Mouse (Mus musculus) forebrain, embryonic 11.5 days (tissue): Measurements from ENCODE around the gene Gm45713. TPM values are rescaled to one million over a fixed set of nuclear protein-coding genes. Genes with fewer than 3 reads are reported as not detected.

Source experiments
- ATAC-seq: fragments of 200-750 bp; cut with Nextera tagmentation; replicated peaks from 2 replicates; pipeline ENCODE4 v1.8.0; 2017; ENCODE audit warnings: moderate TSS enrichment; ENCODE audit not compliant: low FRiP score
- DNase-seq: peaks from one replicate; pipeline ENCODE4 v3.0.0-alpha.2; 2017; ENCODE audit warnings: low spot score
- H3K27ac ChIP-seq: fragments of 300-500 bp; sonication (generic); 2 replicates; pipeline ENCODE4 v1.5.1; 2014; ENCODE audit warnings: low read depth, low read length
- H3K27me3 ChIP-seq: fragments of 300-500 bp; sonication (generic); 2 replicates; pipeline ENCODE4 v1.6.1; 2014; ENCODE audit warnings: mild to moderate bottlenecking, low read length, mixed read lengths; ENCODE audit not compliant: control insufficient read depth, insufficient read depth
- H3K36me3 ChIP-seq: fragments of 300-500 bp; sonication (generic); 2 replicates; pipeline ENCODE4 v1.6.1; 2014; ENCODE audit warnings: mild to moderate bottlenecking, low read length, moderate library complexity, mixed read lengths; ENCODE audit not compliant: control insufficient read depth, insufficient read depth
- H3K4me1 ChIP-seq: fragments of 300-500 bp; sonication (generic); replicated peaks from 2 replicates; pipeline ENCODE4 v1.6.1; 2014; ENCODE audit warnings: low read length, mixed read lengths; ENCODE audit not compliant: control insufficient read depth, insufficient read depth
- H3K4me2 ChIP-seq: fragments of 300-500 bp; sonication (generic); 2 replicates; pipeline ENCODE4 v1.6.1; 2014; ENCODE audit warnings: low read depth, mild to moderate bottlenecking, low read length, moderate library complexity, mixed read lengths; ENCODE audit not compliant: severe bottlenecking
- H3K4me3 ChIP-seq: fragments of 300-500 bp; sonication (generic); 2 replicates; pipeline ENCODE4 v1.5.1; 2014; ENCODE audit warnings: low read depth, low read length
- H3K9ac ChIP-seq: fragments of 300-500 bp; sonication (generic); 2 replicates; pipeline ENCODE4 v1.6.1; 2014; ENCODE audit warnings: low read length
- H3K9me3 ChIP-seq: fragments of 300-500 bp; sonication (generic); 2 replicates; pipeline ENCODE4 v1.6.1; 2016; ENCODE audit warnings: low read length, mixed read lengths; ENCODE audit not compliant: control insufficient read depth
- WGBS: fragments of 180-500 bp; shearing (Covaris S2); extraction: QIAGEN DNeasy Blood & Tissue Kit; methylation state at CpG from one replicate; pipeline ENCODE4 v1.1.7; 2014; 5-methylcytosine and 5-hydroxymethylcytosine counted together
- polyA plus RNA-seq: library from polyadenylated mRNA; unstranded; fragments of >200 nt; fragmentation: Nextera tagmentation; extraction: Ambion mirVana; gene quantifications from 2 replicates; pipeline ENCODE4 v1.2.1, GENCODE M21; 2014

Gm45713 gene
- polyA plus RNA-seq, 1 experiment from 2014 or later: 0.55 TPM

DNA sequence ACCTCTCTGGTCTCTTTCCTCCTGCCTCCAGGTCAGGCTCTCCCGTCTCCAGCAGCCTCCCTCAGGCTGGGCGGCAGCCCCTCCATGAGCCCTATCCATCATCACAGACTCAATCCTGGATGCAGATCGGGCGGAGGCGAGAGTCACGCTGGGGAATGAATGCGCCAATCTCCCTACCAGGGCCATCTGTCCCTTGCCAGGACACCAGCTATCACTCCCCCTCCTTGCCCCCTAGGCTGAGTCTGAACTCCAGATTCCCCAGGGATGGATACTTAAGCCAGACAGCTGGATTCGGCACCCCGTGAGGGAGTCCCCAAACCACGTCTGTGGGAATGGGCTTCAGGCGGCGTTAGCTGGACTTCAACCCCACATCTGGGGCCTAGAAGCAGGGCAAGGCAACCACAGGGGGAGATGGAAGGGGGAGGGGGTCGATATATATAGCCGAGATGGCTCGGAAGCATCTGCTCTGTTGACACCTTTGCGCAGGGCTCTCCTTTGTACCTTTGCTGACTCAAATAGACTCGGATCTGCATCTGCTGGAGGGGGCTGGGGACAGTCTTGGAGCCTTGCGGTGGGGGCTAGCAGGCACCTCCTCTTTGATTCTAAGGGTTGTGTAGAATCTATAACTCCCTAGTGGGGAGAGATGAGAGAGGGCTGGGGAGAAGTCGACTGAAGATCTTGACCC lies 31.9 kb upstream of the Gm45713 start:
- Histone ChIP-seq H3K4me2 (no peak overlapping the region), H3K4me3 (no peak overlapping the region), H3K9ac (no peak overlapping the region), H3K9me3 (peaks cover 7% of the 10 kb centered on the region), H3K27me3 (peaks cover 68% of the 10 kb centered on the region), H3K36me3 (no peaks in the 10 kb centered on the region), H3K27ac (no peak overlapping the region), H3K4me1 (peaks cover 4% of the 10 kb centered on the region; the same call in 1 of the 2 replicates)
- 3% methylated on average over 19 of the region's 19 CpGs for WGBS
- DNase-seq (no peak), ATAC-seq (no peak)

- Histone ChIP-seq H3K9me3 (peaks cover 7% of the 10 kb centered on the region), H3K4me2 (no peak overlapping the region), H3K27ac (0 out of 2 replicates have a peak overlapping the region, but pooled peaks have one; percentile 12), H3K36me3 (no peaks in the 10 kb centered on the region), H3K9ac (no peak overlapping the region), H3K4me3 (no peak overlapping the region), H3K27me3 (peaks cover 72% of the 10 kb centered on the region), H3K4me1 (peaks cover 4% of the 10 kb centered on the region; the same call in 1 of the 2 replicates)
- DNase-seq (no peak), ATAC-seq (no peak)
- WGBS: 25% methylated on average over 10 of the region's 10 CpGs
Observed at GRCm38 (mm10) chr7:45166950-45167401, 30.9 kb upstream of the Gm45713 start.

DNA sequence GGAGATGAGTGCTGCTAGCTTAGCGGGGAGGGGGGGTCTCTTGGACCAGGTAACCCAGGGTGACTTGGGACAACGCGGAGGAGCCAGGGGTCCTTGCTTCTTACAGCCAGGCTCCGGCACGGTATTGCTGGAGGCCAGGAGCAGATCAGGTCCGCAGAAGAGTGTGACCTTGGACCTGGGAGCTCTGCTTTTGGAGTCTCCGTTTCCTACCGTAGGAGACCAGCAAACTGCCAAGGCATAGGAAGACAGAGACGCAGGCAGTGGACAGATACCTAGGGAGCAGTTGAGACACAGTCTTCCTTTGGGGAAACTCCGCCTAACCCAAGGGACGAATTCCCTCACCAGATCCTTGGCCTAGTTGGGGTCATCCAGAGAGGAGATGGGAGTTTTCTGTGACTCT lies 29.7 kb upstream of the Gm45713 start:
- H3K4me2 ChIP-seq: no peak overlapping the region
- H3K36me3 ChIP-seq: no peaks in the 10 kb centered on the region
- no peak overlapping the region for H3K27ac ChIP-seq
- 44% methylated on average over 11 of the region's 11 CpGs for WGBS
- no peak for DNase-seq
- peaks cover 72% of the 10 kb centered on the region for H3K27me3 ChIP-seq
- peaks cover 5% of the 10 kb centered on the region; the same call in 1 of the 2 replicates for H3K4me1 ChIP-seq
- no peak overlapping the region for H3K4me3 ChIP-seq
- no peak overlapping the region for H3K9ac ChIP-seq
- H3K9me3 ChIP-seq: peaks cover 7% of the 10 kb centered on the region
- no peak for ATAC-seq

DNA sequence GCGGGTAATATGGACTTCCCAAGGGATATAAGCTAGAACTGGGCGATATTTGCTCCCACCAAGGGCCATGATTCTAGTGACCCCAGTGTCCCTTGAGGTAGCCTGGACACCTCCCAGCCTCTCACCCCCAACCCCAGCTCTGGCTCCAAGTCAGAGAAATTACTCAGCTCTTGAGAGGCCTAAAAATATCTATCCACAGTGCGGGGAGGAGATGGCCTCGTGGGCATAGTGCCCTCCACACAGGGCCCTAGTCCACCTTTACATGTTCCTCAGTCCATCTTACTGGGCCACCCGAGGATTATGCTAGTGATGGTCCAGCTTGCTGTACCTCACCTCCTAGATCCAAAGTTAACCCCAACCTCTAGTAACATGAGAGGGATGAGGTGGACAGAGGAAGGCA lies 28.8 kb upstream of the Gm45713 start:
- H3K27me3 ChIP-seq: peaks cover 70% of the 10 kb centered on the region
- peaks cover 3% of the 10 kb centered on the region for H3K9me3 ChIP-seq
- 71% methylated on average over 5 of the region's 5 CpGs for WGBS
- H3K4me1 ChIP-seq: peaks cover 5% of the 10 kb centered on the region; the same call in 1 of the 2 replicates
- H3K4me2 ChIP-seq: no peak overlapping the region
- H3K9ac ChIP-seq: no peak overlapping the region
- no peak overlapping the region for H3K27ac ChIP-seq
- DNase-seq (no peak), ATAC-seq (no peak)
- H3K4me3 ChIP-seq: no peak overlapping the region
- H3K36me3 ChIP-seq: no peaks in the 10 kb centered on the region

DNA sequence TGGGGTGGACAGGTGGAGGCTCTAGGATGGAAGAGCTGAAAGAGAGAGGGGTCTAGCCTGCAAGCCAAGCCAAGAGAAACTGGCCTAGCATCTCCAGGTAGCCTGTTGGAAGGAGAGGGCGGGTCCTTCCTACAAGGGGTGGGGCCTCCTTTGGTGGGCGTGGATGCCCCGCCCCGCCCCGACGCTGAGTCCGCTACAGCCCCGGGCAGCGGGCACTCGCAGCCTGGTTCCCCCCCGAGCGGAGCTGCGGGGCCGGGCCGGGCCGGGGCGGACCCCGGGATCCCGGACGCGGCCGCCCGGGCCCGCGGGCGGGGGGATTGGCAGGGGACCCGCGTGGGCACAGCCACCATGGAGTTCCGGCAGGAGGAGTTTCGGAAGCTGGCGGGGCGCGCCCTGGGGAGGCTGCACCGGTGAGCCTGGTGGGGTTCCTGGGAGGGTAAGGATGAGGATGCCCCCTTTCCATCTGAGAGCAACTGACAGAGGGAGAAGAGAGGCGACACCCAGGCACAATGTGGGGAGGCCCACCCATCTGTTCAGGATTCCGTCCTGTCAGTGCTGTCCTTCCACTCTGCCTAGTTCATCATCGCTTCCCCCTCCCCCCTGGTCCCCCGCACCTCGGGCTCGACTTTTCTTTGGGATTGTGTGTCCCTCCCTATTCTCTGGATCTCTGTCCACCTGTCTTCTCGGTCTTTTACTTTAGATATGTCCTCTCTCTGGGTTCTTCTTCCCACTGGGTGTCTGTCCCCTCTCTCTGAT lies 27.9 kb upstream of the Gm45713 start, which contains the start of gene Slc17a7:
TSS of gene Slc17a7 (plus strand) at position 215 of the 756 bp plus-strand sequence.
- Histone ChIP-seq H3K9ac (peak within 1 kb of the TSS; percentile 45; the same call in 1 of the 2 replicates), H3K36me3 (no peaks in the 10 kb centered on the region), H3K27me3 (peaks cover 63% of the 10 kb centered on the region), H3K9me3 (no peaks in the 10 kb centered on the region), H3K4me1 (peaks cover 5% of the 10 kb centered on the region; the same call in 1 of the 2 replicates), H3K4me2 (peak within 1 kb of the TSS; percentile 65), H3K27ac (no peak within 1 kb of the TSS), H3K4me3 (peak within 1 kb of the TSS; percentile 37)
- peak; percentile 72 for DNase-seq
- no peak for ATAC-seq
- WGBS: 3% methylated on average over 39 of the region's 41 CpGs

DNA sequence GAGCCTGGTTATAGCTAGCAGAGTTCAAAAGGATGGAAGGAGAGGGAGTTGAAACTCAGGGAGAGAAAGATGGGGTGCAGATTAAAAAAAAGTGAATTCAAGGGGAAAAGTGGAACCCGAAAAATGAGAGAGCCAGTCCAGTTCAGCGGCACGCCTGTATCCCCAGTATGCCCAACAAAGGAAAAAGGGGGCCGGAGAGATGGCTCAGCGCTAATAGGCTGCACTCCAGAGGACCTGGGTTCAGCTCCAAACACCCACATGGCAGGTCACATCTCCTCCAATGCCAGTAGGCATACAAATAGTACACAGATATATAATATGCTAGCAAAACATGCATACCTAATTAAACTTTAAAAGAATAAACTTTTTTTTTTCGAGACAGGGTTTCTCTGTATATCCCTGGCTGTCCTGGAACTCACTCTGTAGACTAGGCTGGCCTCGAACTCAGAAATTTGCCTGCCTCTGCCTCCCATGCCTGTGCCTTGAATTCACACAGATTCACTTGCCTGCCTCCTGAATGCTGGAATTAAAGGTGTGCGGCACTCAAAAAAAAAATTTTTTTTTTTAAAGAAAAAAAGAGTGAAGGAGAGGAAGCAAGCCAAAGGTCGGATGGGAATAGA lies 27.1 kb upstream of the Gm45713 start:
- Histone ChIP-seq H3K27me3 (peaks cover 55% of the 10 kb centered on the region), H3K4me3 (no peak overlapping the region), H3K4me2 (no peak overlapping the region), H3K27ac (no peak overlapping the region), H3K9me3 (no peaks in the 10 kb centered on the region), H3K4me1 (peaks cover 5% of the 10 kb centered on the region; the same call in 1 of the 2 replicates), H3K9ac (no peak overlapping the region), H3K36me3 (no peaks in the 10 kb centered on the region)
- ATAC-seq (no peak), DNase-seq (no peak)
- 70% methylated on average over 9 of the region's 9 CpGs for WGBS

DNA sequence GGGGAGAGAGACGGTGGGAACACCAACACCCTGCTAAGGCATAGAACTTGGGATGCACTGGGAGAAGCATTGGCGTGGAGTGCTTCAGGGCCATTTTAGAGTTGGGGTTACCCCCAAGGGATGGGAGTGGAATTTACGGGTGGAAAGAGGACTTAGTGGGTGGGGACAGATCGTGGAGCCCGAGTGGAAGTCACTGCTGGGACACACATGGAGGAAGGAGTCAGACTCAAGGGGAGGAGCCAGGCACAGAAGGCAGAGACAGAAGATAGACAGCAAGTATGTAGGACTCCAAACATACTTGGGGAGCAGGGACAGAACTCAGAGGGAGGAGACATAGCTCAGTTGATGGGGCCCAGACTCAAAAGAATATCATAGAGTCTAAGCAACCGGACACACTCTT lies 26.5 kb upstream of the Gm45713 start:
- Histone ChIP-seq H3K4me3 (peak overlapping the region; percentile 31; the same call in 1 of the 2 replicates), H3K36me3 (no peaks in the 10 kb centered on the region), H3K9me3 (no peaks in the 10 kb centered on the region), H3K27ac (no peak overlapping the region), H3K27me3 (peaks cover 49% of the 10 kb centered on the region), H3K4me1 (peaks cover 5% of the 10 kb centered on the region; the same call in 1 of the 2 replicates), H3K9ac (no peak overlapping the region), H3K4me2 (peak overlapping the region; percentile 64; the same call in 1 of the 2 replicates)
- 27% methylated on average over 6 of the region's 6 CpGs for WGBS
- ATAC-seq (no peak; the same call in none of the 2 replicates), DNase-seq (no peak)
